Mouse (Mus musculus) spleen, adult 10 weeks (tissue): ENCODE results near the gene Olfr305. TPM values are rescaled to one million over a fixed set of nuclear protein-coding genes. Genes with fewer than 3 reads are reported as not detected.

Experiments
- polyA plus RNA-seq: library from polyadenylated mRNA; stranded (reverse); fragments of 350-450 nt; fragmentation: Illumina TruSeq; extraction: RNeasy Lipid Tissue Mini Kit (QIAGEN cat#74804); gene quantifications from one replicate; pipeline ENCODE4 v1.2.3, GENCODE M21; 2015; ENCODE audit warnings: low replicate concordance; ENCODE audit not compliant: insufficient read depth

Gene Olfr305
- not detected for polyA plus RNA-seq

GRCm38 (mm10) chr7:86366828-86367227, at the start of gene Olfr305:
TSS of gene Olfr305 (minus strand) at chr7:86366928.

GRCm38 (mm10) chr7:86403546-86403945, 36.8 kb upstream of the Olfr305 start, which contains the start of gene Olfr301:
TSS of gene Olfr301 (plus strand) at chr7:86403846.

GRCm38 (mm10) chr7:86397689-86398088, 31.0 kb upstream of the Olfr305 start, which contains the start of gene Olfr303:
TSS of gene Olfr303 (minus strand) at chr7:86397789.

DNA sequence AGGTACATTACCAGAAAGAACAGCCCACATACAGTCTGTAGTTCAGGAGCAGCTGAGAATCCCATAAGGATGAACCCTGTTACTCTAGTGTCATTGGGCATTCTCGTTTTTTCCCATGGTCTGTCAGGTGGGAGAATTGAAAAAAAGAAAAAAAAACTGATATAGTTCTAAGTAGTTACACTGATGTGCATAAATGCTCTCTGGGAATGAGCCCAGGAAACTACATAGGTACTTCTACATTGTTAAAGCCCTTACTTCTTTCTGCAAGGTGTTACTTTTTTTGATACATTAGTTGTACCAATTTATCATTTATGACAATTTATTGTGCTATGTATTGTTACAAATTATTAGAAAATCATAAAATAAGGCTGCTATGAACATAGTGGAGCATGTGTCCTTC, 19.8 kb upstream of the Olfr305 start, which contains the start of gene Olfr304:
Gene Olfr304, minus strand, starts transcription at position 101 of the 400 bp plus-strand sequence.

DNA sequence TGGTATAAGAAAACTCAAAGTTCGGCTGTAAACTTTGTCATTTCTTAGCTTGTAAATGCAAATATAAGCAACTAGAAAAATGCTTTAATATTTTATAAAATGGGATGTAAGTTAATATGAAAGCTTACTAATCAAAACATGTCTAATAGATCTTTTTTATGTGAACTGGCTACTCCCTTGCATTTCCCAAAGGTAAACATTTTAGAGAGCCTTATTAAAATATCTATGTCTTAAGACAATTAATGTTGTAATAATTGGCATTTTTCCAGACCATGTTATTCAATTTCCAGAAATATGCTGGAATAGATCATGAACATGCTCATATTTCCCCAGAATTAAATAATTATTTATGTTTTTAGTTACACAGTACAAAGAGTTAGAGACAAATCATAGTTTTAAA, 29.2 kb downstream of the Olfr305 start, which contains the start of gene Olfr307:
Gene Olfr307, minus strand, starts transcription at position 101 of the 400 bp plus-strand sequence.

GRCm38 (mm10) chr7:86325530-86325929, 41.2 kb downstream of the Olfr305 start, which contains the start of gene Olfr308:
TSS of gene Olfr308 (minus strand) at chr7:86325630.

GRCm38 (mm10) chr7:86313608-86314007, 53.1 kb downstream of the Olfr305 start, which contains the start of gene Olfr309:
TSS of gene Olfr309 (minus strand) at chr7:86313708.

Other genes starting within 250 kb of the Olfr305 start
- not detected for gene Vmn2r75, start 195.2 kb downstream of the Olfr305 start, polyA plus RNA-seq
- not detected for gene Vmn2r76, start 120.6 kb downstream of the Olfr305 start, polyA plus RNA-seq
- gene Olfr310, start 89.8 kb downstream of the Olfr305 start, polyA plus RNA-seq = not detected
- gene Olfr309, start 53.2 kb downstream of the Olfr305 start, polyA plus RNA-seq = not detected
- gene Olfr308, start 41.3 kb downstream of the Olfr305 start, polyA plus RNA-seq = not detected
- gene Olfr307, start 29.3 kb downstream of the Olfr305 start, polyA plus RNA-seq = not detected
- gene Olfr304, start 19.7 kb upstream of the Olfr305 start, polyA plus RNA-seq = not detected
- not detected for gene Olfr303, start 30.9 kb upstream of the Olfr305 start, polyA plus RNA-seq
- gene Olfr301, start 36.9 kb upstream of the Olfr305 start, polyA plus RNA-seq = not detected
- not detected for gene Olfr299, start 93.0 kb upstream of the Olfr305 start, polyA plus RNA-seq
- gene Olfr298, start 125.6 kb upstream of the Olfr305 start, polyA plus RNA-seq = not detected
- not detected for gene Olfr297, start 153.0 kb upstream of the Olfr305 start, polyA plus RNA-seq
- not detected for gene Olfr295, start 216.9 kb upstream of the Olfr305 start, polyA plus RNA-seq
- not detected for gene Olfr294, start 249.7 kb upstream of the Olfr305 start, polyA plus RNA-seq